Mouse (Mus musculus) lung, postnatal 0 days (tissue): ENCODE data around the gene Paqr7.

Experiments used
- CTCF ChIP-seq: IDR thresholded peaks from 2 replicates; pipeline ENCODE4 v1.5.1; 2016; ENCODE audit warnings: antibody characterized with exemption, mild to moderate bottlenecking
- EP300 ChIP-seq: IDR thresholded peaks from 2 replicates; pipeline ENCODE4 v1.6.1; 2016; ENCODE audit warnings: antibody characterized with exemption, mild to moderate bottlenecking, control low read depth

DNA sequence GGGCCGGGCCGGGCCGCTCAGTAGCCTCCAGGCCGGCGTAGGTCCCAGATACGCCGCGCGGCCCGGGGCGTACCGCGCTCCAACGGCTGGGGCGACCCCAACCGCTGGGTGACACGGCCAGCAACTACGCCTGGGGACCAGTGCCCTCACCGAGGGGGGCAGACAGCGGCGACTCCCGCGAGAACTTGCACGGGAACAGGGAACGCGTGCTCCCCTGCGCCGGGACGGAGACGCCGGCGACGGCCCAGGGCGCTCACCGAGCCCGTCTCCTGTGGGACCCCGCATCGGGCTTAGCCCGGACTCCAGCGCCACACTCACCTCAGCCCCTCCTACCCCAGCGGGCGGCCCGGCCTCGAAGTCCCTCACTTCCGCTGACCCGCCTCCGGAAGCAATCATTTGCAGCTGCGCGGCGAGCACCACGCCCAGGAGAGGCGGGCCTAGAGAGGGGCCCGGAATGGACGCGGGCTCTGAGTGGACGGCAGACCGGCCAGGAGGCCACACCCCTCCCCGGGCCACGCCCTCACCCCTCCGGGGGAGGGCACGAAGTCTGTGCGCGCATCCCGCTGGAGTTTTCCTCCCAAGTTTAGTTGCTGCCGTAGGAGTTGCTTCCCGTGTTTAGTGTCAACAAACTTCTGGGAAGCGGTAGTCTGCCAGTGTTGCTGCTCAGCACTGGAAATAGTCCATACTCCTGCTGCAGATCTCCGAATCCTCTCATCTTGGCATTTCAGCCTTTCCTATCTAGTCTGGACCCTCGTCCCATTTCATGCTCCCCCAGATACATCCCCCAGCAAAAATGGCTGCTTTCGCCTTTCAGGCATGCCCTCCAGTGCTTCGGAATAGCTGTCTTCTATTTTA, 38.7 kb downstream of the Paqr7 start, which contains the start of gene Mtfr1l:
- TF ChIP-seq EP300 (no peak), CTCF (peak; percentile 1; the same call in 1 of the 2 replicates)
